Mouse (Mus musculus) testis, adult 2 months (tissue): ENCODE measurements around the gene Hnrnpab. TPM values are rescaled to one million over a fixed set of nuclear protein-coding genes. Genes with fewer than 3 reads are reported as not detected.

Source experiments
- H3K27ac ChIP-seq: fragments of 200-500 bp; 2 replicates; pipeline ENCODE4 v1.5.1; 2012; ENCODE audit warnings: low read depth, low read length; ENCODE audit not compliant: control insufficient read depth, insufficient read depth
- H3K27me3 ChIP-seq: fragments of 200-500 bp; 2 replicates; pipeline ENCODE4 v1.6.1; 2012; ENCODE audit warnings: mild to moderate bottlenecking, low read length, moderate library complexity; ENCODE audit not compliant: control insufficient read depth, insufficient read depth
- H3K36me3 ChIP-seq: fragments of 200-500 bp; 2 replicates; pipeline ENCODE4 v1.6.1; 2012; ENCODE audit warnings: mild to moderate bottlenecking, low read length; ENCODE audit not compliant: control insufficient read depth, insufficient read depth
- H3K4me1 ChIP-seq: fragments of 200-500 bp; 2 replicates; pipeline ENCODE4 v1.6.1; 2012; ENCODE audit warnings: low read length; ENCODE audit not compliant: control insufficient read depth, insufficient read depth
- H3K4me3 ChIP-seq: fragments of 200-500 bp; 2 replicates; pipeline ENCODE4 v1.5.1; 2012; ENCODE audit warnings: low read depth, mild to moderate bottlenecking, low read length, moderate library complexity, mixed read lengths; ENCODE audit not compliant: control insufficient read depth
- CTCF ChIP-seq: fragments of 200-500 bp; IDR thresholded peaks from 2 replicates; pipeline ENCODE4 v1.5.1; 2012; ENCODE audit warnings: low read depth, mild to moderate bottlenecking, inconsistent platforms, low read length, moderate library complexity; ENCODE audit not compliant: control insufficient read depth, insufficient read depth, insufficient replicate concordance
- POLR2A ChIP-seq: fragments of 200-500 bp; IDR thresholded peaks from 2 replicates; pipeline ENCODE4 v1.6.1; 2012; ENCODE audit warnings: low read depth, mild to moderate bottlenecking, inconsistent platforms, low read length, moderate library complexity; ENCODE audit not compliant: control insufficient read depth
- polyA plus RNA-seq: library from polyadenylated mRNA; depleted of rRNA; stranded (reverse); fragments of >200 nt; gene quantifications from 2 replicates; pipeline ENCODE4 v1.2.3, GENCODE M21; 2012

The Hnrnpab gene
- polyA plus RNA-seq, 1 experiment, result 85.0 TPM

- peaks cover 23% of the 10 kb centered on the region for H3K4me1 ChIP-seq
- peak overlapping the region; percentile 92 for H3K4me3 ChIP-seq
- TF ChIP-seq CTCF (no peak), POLR2A (no peak)
- H3K36me3 ChIP-seq, result no peaks in the 10 kb centered on the region
- H3K27ac ChIP-seq, result peak overlapping the region; percentile 96
- no peaks in the 10 kb centered on the region for H3K27me3 ChIP-seq
These were observed 22.6 kb downstream of the Hnrnpab start for GRCm38 (mm10) chr11:51584057-51584430.

- Histone ChIP-seq H3K27me3 (no peaks in the 10 kb centered on the region), H3K4me3 (no peak overlapping the region), H3K4me1 (peaks cover 23% of the 10 kb centered on the region), H3K27ac (no peak overlapping the region), H3K36me3 (no peaks in the 10 kb centered on the region)
- TF ChIP-seq CTCF (peak; percentile 60; the same call in 1 of the 2 replicates), POLR2A (no peak)
These were observed 23.9 kb downstream of the Hnrnpab start for GRCm38 (mm10) chr11:51582713-51583112.

- H3K4me3 ChIP-seq, result no peak overlapping the region
- TF ChIP-seq CTCF (no peak), POLR2A (no peak)
- H3K27ac ChIP-seq, result no peak overlapping the region
- no peaks in the 10 kb centered on the region for H3K27me3 ChIP-seq
- no peaks in the 10 kb centered on the region for H3K36me3 ChIP-seq
- peaks cover 7% of the 10 kb centered on the region for H3K4me1 ChIP-seq
These were observed 27.6 kb downstream of the Hnrnpab start for GRCm38 (mm10) chr11:51579024-51579423.

GRCm38 (mm10) chr11:51577587-51577986, 29.1 kb downstream of the Hnrnpab start:
- Histone ChIP-seq H3K27ac (no peak overlapping the region), H3K4me1 (no peaks in the 10 kb centered on the region), H3K4me3 (no peak overlapping the region), H3K27me3 (no peaks in the 10 kb centered on the region), H3K36me3 (no peaks in the 10 kb centered on the region)
- TF ChIP-seq POLR2A (no peak), CTCF (no peak)

- TF ChIP-seq CTCF (no peak), POLR2A (no peak)
- H3K27me3 ChIP-seq, result no peaks in the 10 kb centered on the region
- no peak overlapping the region for H3K27ac ChIP-seq
- H3K4me3 ChIP-seq, result no peak overlapping the region
- H3K4me1 ChIP-seq, result no peaks in the 10 kb centered on the region
- no peaks in the 10 kb centered on the region for H3K36me3 ChIP-seq
These were observed 30.2 kb downstream of the Hnrnpab start for GRCm38 (mm10) chr11:51576454-51576853.

GRCm38 (mm10) chr11:51568801-51569200, 37.8 kb downstream of the Hnrnpab start:
- H3K4me1 ChIP-seq, result no peaks in the 10 kb centered on the region
- H3K36me3 ChIP-seq, result no peaks in the 10 kb centered on the region
- no peaks in the 10 kb centered on the region for H3K27me3 ChIP-seq
- no peak overlapping the region for H3K27ac ChIP-seq
- no peak overlapping the region for H3K4me3 ChIP-seq
- TF ChIP-seq POLR2A (no peak), CTCF (no peak)

GRCm38 (mm10) chr11:51565951-51566350, 40.7 kb downstream of the Hnrnpab start:
- H3K36me3 ChIP-seq, result no peaks in the 10 kb centered on the region
- no peaks in the 10 kb centered on the region for H3K27me3 ChIP-seq
- H3K4me1 ChIP-seq, result no peaks in the 10 kb centered on the region
- H3K27ac ChIP-seq, result no peak overlapping the region
- peak; percentile 75; the same call in 1 of the 2 replicates for TF ChIP-seq CTCF
- no peak for TF ChIP-seq POLR2A
- H3K4me3 ChIP-seq, result no peak overlapping the region

- Histone ChIP-seq H3K27ac (no peak overlapping the region), H3K27me3 (no peaks in the 10 kb centered on the region), H3K36me3 (no peaks in the 10 kb centered on the region), H3K4me3 (no peak overlapping the region), H3K4me1 (no peaks in the 10 kb centered on the region)
- TF ChIP-seq POLR2A, result no peak
- TF ChIP-seq CTCF, result no peak
These were observed 41.6 kb downstream of the Hnrnpab start for GRCm38 (mm10) chr11:51565062-51565461.
